Mouse (Mus musculus): ENCODE measurements around the gene Plscr1. TPM values are rescaled to one million over a fixed set of nuclear protein-coding genes. Genes with fewer than 3 reads are reported as not detected.

Plscr1 gene
- polyA plus RNA-seq, 1 experiment from 2014 or later = 10.4 TPM

DNA sequence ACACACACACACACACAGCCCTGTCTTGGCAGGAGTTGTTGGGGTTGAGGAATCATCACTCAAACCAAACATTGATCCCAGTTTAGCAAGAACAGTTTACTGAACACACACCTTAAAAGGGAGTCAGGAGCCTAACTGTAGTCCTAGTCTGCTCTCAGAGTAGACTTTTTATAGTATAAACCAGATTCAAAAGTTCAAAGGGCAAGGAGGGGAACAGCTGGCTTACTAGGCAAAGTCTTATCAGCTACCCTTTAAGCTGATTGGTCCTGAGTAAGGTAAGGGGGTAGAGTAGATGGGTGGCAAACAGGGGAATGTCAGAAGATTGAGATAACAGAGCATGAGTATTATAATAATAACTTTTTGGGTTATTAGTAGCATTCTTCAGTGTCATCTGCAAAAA is 28.1 kb upstream of the Plscr1 start:
- Histone ChIP-seq H3K36me3 (ENCODE audit: control insufficient read depth, insufficient read depth, low read length) (no peaks in the 10 kb centered on the region), H3K9ac (ENCODE audit: low read depth, low read length) (no peak overlapping the region), H3K4me2 (ENCODE audit: low read length) (no peak overlapping the region), H3K4me1 (ENCODE audit: control insufficient read depth, insufficient read depth, low read depth, low read length) (no peaks in the 10 kb centered on the region), H3K4me3 (ENCODE audit: low read length) (no peak overlapping the region), H3K27me3 (replicated peaks; ENCODE audit: control insufficient read depth, insufficient read depth, low read length) (no peaks in the 10 kb centered on the region), H3K9me3 (ENCODE audit: control insufficient read depth, low read length) (no peaks in the 10 kb centered on the region), H3K27ac (ENCODE audit: low read depth, low read length) (no peak overlapping the region)
- ATAC-seq = no peak

DNA sequence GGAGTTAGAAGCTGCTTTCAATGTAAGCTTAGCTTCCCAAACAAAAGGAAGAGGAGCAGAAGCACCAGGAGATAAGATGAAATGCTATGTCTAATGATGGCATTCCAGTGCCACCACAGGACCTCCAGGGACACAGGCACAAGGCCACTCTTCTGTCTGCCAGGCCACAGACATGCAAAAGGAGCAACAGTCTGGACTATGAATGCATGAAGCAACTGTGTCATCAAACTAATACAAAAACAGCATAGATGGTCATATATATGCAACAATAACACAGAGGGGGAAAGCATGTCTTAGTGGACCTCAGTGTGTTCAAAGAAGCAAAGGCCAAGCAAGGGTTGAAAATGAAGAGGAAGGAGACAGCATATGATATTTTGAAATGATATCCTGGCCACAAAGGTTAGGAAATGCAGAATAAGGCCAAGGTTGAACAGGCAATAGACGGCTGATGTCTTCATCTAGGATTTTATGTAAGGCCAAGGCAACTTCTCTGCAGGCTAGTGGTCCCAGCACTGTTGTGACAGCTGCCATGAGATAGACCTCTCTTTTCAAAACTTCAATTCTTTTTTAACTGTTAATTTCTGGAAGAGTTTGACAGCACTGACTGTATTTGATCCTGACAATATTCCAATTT is 24.8 kb upstream of the Plscr1 start:
- Histone ChIP-seq H3K36me3 (ENCODE audit: control insufficient read depth, insufficient read depth, low read length) (no peaks in the 10 kb centered on the region), H3K9me3 (ENCODE audit: control insufficient read depth, low read length) (no peaks in the 10 kb centered on the region)

DNA sequence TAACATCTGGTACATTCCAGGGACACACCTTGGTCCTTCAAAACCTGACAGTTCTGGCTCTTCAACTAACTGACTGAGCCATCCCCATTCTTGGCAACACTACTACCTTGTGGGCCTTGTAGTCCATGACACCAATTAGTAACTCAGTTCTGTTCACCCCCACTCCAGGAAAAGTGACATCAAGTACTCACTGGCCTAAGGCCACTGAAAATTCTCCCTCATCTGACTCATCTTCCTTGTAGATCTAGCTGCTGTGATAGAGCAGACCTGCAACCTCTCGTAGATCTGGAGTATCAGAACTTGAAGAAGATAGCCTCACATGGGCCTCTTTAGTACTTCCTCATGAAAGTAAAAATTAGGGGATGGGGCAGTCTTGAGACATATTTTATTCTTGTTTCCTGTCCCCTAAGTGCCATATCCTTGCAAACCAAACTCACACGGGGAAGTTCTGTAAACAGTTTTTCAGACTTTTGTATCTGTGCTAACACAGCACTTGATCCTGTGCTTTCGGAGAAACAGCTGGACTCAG is 23.4 kb upstream of the Plscr1 start:
- no peaks in the 10 kb centered on the region for H3K36me3 ChIP-seq (ENCODE audit: control insufficient read depth, insufficient read depth, low read length)
- H3K27me3 ChIP-seq (replicated peaks; ENCODE audit: control insufficient read depth, insufficient read depth, low read length) = no peaks in the 10 kb centered on the region
- no peak overlapping the region for H3K4me3 ChIP-seq (ENCODE audit: low read length)
- H3K4me2 ChIP-seq (ENCODE audit: low read length) = no peak overlapping the region
- ATAC-seq = no peak
- no peak overlapping the region for H3K27ac ChIP-seq (ENCODE audit: low read depth, low read length)
- H3K4me1 ChIP-seq (ENCODE audit: control insufficient read depth, insufficient read depth, low read depth, low read length) = no peaks in the 10 kb centered on the region
- H3K9me3 ChIP-seq (ENCODE audit: control insufficient read depth, low read length) = no peaks in the 10 kb centered on the region
- H3K9ac ChIP-seq (ENCODE audit: low read depth, low read length) = no peak overlapping the region
- WGBS = 93% methylated on average over 3 of the region's 3 CpGs

More for the DNA sequence above, 24.8 kb upstream of the Plscr1 start:
- H3K27me3 ChIP-seq (replicated peaks; ENCODE audit: control insufficient read depth, insufficient read depth, low read length) = no peaks in the 10 kb centered on the region
- H3K4me3 ChIP-seq (ENCODE audit: low read length) = no peak overlapping the region
- no peak overlapping the region for H3K9ac ChIP-seq (ENCODE audit: low read depth, low read length)
- ATAC-seq = no peak
- WGBS = 81% methylated on average over 1 of the region's 1 CpGs
- H3K27ac ChIP-seq (ENCODE audit: low read depth, low read length) = no peak overlapping the region
- no peaks in the 10 kb centered on the region for H3K4me1 ChIP-seq (ENCODE audit: control insufficient read depth, insufficient read depth, low read depth, low read length)
- no peak overlapping the region for H3K4me2 ChIP-seq (ENCODE audit: low read length)

DNA sequence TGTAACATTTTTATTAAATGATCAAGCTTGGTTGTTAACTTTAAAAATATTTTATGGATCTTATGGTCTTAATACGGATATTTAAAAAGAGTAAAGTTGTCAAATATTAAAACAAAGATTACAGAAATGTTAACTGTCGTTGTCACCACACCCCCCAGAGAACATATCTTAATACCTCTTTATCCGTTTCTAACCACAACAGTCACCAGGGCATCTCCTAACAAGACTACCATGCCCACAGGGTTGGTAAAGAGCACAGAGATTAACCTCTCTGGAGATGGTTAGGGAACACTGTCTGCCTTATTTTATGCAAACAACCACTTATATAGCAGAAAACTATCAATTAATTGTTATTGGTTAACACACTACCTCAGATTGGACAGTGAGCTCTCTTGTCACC is 22.8 kb upstream of the Plscr1 start:
- Histone ChIP-seq H3K9ac (ENCODE audit: low read depth, low read length) (no peak overlapping the region), H3K27ac (ENCODE audit: low read depth, low read length) (no peak overlapping the region), H3K36me3 (ENCODE audit: control insufficient read depth, insufficient read depth, low read length) (no peaks in the 10 kb centered on the region), H3K4me3 (ENCODE audit: low read length) (no peak overlapping the region), H3K27me3 (replicated peaks; ENCODE audit: control insufficient read depth, insufficient read depth, low read length) (no peaks in the 10 kb centered on the region), H3K4me1 (ENCODE audit: control insufficient read depth, insufficient read depth, low read depth, low read length) (no peaks in the 10 kb centered on the region), H3K9me3 (ENCODE audit: control insufficient read depth, low read length) (no peaks in the 10 kb centered on the region), H3K4me2 (ENCODE audit: low read length) (no peak overlapping the region)
- ATAC-seq = no peak
- WGBS = 90% methylated on average over 3 of the region's 3 CpGs

DNA sequence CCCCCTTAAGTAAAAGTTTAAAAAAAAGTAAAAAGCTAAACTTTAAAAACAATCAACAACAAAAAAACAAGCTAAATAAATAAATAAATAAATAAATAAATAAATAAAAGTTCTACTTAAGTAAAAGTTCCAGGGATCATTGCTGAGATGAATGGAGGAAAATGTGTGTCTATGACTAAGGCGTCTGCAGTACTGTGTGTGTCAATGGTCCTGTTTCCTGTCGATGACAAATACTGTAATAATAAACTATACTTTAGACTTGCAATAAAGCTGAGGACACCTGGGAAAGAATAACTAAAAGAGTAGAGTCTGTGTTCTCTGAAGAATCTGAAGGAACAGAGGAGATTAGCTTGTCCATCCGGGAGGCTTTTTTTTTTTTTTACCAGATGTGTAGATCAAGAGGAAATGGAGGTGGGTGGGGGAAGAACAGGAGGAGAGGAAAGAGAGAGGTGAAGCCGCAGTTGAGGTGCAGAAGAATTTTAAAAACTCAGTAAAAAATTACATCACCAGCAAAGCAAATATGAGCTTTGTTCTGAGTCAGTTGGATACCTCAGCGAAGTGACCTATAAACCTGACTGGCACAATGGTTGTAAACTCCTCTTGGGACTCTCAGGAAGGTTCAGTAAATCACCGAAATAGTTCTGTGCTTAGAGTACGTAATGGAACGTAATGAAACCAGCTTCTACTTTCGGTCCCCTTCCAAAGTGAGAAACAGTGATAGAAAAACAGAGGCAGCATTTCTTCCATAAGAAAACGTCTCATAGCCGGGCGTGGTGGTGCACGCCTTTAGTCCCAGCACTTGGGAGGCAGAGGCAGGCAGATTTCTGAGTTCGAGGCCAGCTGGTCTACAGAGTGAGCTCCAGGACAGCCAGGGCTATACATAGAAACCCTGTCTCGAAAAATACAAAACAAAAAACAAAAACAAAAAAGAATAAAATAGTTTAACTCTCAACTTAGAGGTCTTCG is 20.4 kb upstream of the Plscr1 start:
- H3K9me3 ChIP-seq (ENCODE audit: control insufficient read depth, low read length) = no peaks in the 10 kb centered on the region
- ATAC-seq = no peak
- no peak overlapping the region for H3K4me2 ChIP-seq (ENCODE audit: low read length)
- no peaks in the 10 kb centered on the region for H3K27me3 ChIP-seq (replicated peaks; ENCODE audit: control insufficient read depth, insufficient read depth, low read length)
- H3K9ac ChIP-seq (ENCODE audit: low read depth, low read length) = no peak overlapping the region
- no peak overlapping the region for H3K4me3 ChIP-seq (ENCODE audit: low read length)
- WGBS = 92% methylated on average over 16 of the region's 16 CpGs
- no peaks in the 10 kb centered on the region for H3K4me1 ChIP-seq (ENCODE audit: control insufficient read depth, insufficient read depth, low read depth, low read length)
- H3K36me3 ChIP-seq (ENCODE audit: control insufficient read depth, insufficient read depth, low read length) = no peaks in the 10 kb centered on the region
- no peak overlapping the region for H3K27ac ChIP-seq (ENCODE audit: low read depth, low read length)

DNA sequence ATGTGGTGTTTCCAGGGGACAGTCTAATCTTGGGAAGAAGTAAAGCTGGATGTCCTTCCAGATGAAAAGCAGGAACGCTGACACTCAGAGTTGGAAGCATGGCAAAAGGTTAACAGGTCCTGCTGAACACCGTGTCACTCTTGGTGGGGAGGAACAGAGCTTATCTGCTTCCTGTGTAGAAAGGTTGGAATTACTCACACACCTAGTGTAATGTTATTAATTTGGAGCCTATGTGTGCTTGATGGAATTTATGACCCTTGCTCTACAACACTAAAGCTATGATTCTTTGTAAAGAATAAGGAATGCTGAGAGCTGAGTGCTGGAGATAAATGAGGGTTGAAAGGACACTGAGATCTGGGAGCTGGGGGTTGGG is 19.7 kb upstream of the Plscr1 start:
- ATAC-seq = no peak
- no peaks in the 10 kb centered on the region for H3K36me3 ChIP-seq (ENCODE audit: control insufficient read depth, insufficient read depth, low read length)
- no peaks in the 10 kb centered on the region for H3K27me3 ChIP-seq (replicated peaks; ENCODE audit: control insufficient read depth, insufficient read depth, low read length)
- H3K4me2 ChIP-seq (ENCODE audit: low read length) = no peak overlapping the region
- no peaks in the 10 kb centered on the region for H3K9me3 ChIP-seq (ENCODE audit: control insufficient read depth, low read length)
- no peaks in the 10 kb centered on the region for H3K4me1 ChIP-seq (ENCODE audit: control insufficient read depth, insufficient read depth, low read depth, low read length)
- H3K9ac ChIP-seq (ENCODE audit: low read depth, low read length) = no peak overlapping the region
- WGBS = 83% methylated on average over 2 of the region's 2 CpGs
- H3K27ac ChIP-seq (ENCODE audit: low read depth, low read length) = no peak overlapping the region
- no peak overlapping the region for H3K4me3 ChIP-seq (ENCODE audit: low read length)

DNA sequence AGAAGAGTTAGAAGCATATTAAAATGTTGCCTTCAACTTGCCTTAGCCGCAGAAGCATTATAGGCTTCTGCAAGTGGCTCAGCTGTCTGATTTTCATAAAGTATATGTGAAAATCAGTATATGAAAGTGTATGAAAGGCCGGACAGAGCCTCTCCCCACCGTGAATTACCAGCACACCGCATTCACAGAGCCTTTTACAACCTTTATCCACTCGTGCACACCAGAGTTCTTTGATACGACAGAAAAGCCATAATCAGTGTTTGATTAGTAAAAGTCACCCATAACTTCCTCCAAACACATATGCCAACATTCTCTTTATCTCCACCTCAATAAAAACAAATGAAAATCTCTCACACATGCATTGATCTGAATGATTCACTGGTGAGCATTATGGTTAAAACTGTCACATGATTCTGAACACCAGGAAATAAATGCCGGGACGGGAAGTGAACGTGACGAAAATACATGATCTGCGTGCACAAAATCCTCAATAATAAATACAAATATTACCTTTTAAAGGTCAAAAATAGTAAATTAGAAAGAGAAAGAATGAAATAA is 14.6 kb upstream of the Plscr1 start:
- H3K27me3 ChIP-seq (replicated peaks; ENCODE audit: control insufficient read depth, insufficient read depth, low read length) = no peaks in the 10 kb centered on the region
- no peaks in the 10 kb centered on the region for H3K9me3 ChIP-seq (ENCODE audit: control insufficient read depth, low read length)
- 90% methylated on average over 11 of the region's 11 CpGs for WGBS
- no peak overlapping the region for H3K9ac ChIP-seq (ENCODE audit: low read depth, low read length)
- no peaks in the 10 kb centered on the region for H3K36me3 ChIP-seq (ENCODE audit: control insufficient read depth, insufficient read depth, low read length)
- H3K4me1 ChIP-seq (ENCODE audit: control insufficient read depth, insufficient read depth, low read depth, low read length) = no peaks in the 10 kb centered on the region
- H3K4me3 ChIP-seq (ENCODE audit: low read length) = no peak overlapping the region
- ATAC-seq = no peak
- no peak overlapping the region for H3K4me2 ChIP-seq (ENCODE audit: low read length)
- H3K27ac ChIP-seq (ENCODE audit: low read depth, low read length) = no peak overlapping the region

DNA sequence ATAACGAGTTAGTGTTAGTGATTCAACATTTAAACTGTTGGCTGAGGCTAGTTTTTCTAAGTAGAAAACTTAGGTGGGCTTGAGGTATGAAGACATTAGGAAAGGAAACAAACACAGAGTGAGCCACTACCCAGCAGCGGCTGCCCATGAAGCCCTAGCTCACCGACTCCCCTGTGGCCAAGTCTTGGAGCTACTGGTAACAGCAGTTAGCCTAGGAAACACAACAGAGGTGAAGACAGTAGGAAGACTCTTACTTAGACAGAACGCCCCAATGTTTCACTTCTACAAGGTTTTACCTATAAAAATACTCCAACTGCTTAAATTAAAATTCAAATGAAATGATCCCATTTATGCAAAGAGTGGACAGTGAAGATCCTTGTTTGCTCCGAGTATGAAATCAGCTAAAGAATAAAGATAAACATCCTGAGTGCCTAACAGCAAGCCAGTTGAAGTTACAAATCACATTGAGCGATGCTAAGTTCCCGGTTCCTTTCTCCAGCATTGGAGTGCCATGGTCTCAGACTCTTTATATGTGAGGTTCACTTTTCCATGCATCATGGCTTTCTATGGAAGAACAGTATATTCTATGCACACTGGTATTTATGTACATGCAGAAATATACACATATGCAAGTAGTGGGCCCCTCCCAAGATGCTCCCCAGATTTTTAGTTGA is 640 bp upstream of the Plscr1 start:
- Histone ChIP-seq H3K9ac (ENCODE audit: low read depth, low read length) (no peak overlapping the region), H3K9me3 (ENCODE audit: control insufficient read depth, low read length) (no peaks in the 10 kb centered on the region), H3K27ac (ENCODE audit: low read depth, low read length) (no peak overlapping the region), H3K36me3 (ENCODE audit: control insufficient read depth, insufficient read depth, low read length) (no peaks in the 10 kb centered on the region), H3K4me3 (ENCODE audit: low read length) (no peak overlapping the region), H3K27me3 (replicated peaks; ENCODE audit: control insufficient read depth, insufficient read depth, low read length) (no peaks in the 10 kb centered on the region), H3K4me2 (ENCODE audit: low read length) (no peak overlapping the region), H3K4me1 (ENCODE audit: control insufficient read depth, insufficient read depth, low read depth, low read length) (peaks cover 9% of the 10 kb centered on the region)
- WGBS = 83% methylated on average over 7 of the region's 7 CpGs
- no peak for ATAC-seq
